Mouse (Mus musculus): ENCODE measurements around the gene Fpr-rs7.

The Fpr-rs7 gene

DNA sequence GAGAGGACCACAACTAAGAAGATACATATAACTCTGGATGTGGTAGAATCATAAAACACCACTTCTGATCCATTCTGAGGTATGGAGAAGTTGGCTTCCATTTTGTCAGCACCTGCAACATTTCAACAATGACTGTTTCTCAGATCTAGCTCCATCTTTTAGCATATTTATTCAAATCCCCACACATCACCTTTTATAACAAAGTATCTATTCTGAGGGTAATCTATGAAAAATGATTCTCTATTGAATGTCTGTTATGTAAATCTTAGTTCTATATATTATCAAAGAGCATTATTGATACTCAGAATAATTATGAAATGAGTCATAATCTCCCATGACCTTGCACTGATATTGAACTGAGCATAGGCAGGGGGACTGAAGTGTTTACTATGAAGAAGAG lies at the start of gene Fpr-rs7:
Gene Fpr-rs7, minus strand, starts transcription at position 101 of the 400 bp plus-strand sequence.
- no peak for ATAC-seq (ENCODE audit: insufficient number of reproducible peaks, low FRiP score, low TSS enrichment)

DNA sequence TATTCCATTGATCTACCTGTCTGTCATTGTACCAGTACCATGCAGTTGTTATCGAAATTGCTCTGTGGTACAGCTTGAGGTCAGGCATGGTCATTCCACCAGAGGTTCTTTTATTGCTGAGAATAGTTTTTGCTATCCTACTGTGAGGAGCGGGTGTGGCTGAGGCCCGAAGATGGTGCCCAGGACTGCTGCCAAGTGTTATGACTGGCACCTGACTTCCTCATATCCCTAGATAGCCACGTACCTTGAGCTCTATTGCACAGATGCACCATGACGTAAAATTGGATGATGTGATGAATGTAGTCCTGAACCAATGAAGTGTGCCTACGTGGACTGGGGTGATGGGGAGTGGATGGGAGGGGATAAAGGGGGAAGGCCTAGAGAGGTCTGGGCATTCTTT lies 39.9 kb downstream of the Fpr-rs7 start:
- ATAC-seq (ENCODE audit: insufficient number of reproducible peaks, low FRiP score, low TSS enrichment), result no peak

DNA sequence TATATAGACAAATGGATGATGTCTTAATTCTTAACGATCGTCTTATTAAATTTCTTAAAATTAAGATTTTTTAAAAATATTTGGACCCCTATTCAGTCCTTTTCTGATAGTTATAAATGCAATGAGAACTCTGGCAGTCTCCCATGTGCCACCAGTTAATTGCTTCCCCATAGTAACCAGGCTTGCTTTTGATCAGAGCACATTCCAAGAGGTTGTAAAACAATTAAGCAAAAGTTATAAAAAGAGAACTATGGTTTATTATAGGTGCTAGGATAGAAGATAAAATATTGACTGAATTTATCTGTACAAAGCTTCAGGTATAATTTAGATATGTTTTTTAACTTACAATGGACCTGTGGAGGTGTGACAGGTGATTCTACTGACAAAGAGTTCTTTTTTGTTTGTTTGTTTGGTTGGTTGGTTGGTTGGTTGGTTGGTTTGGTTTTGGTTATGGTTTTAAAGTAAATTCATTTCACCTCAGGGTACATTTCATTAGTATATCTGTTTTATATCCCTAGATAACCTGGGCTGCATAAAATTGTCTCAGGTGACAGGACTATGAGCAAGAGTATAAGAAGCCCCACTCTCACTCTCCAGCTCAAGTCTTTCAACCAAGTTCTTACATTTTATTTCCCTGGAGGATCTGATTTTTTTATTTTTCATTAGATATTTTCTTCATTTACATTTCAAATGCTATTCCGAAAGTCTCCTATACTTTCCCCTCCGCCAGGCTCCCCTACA lies 42.2 kb downstream of the Fpr-rs7 start:
- ATAC-seq (ENCODE audit: insufficient number of reproducible peaks, low FRiP score, low TSS enrichment), result no peak
